Mouse (Mus musculus): ENCODE results near the gene Agbl1. TPM values are rescaled to one million over a fixed set of nuclear protein-coding genes. Genes with fewer than 3 reads are reported as not detected.

The Agbl1 gene
- polyA plus RNA-seq, 1 experiment from 2014 or later, result 0.17 TPM

DNA sequence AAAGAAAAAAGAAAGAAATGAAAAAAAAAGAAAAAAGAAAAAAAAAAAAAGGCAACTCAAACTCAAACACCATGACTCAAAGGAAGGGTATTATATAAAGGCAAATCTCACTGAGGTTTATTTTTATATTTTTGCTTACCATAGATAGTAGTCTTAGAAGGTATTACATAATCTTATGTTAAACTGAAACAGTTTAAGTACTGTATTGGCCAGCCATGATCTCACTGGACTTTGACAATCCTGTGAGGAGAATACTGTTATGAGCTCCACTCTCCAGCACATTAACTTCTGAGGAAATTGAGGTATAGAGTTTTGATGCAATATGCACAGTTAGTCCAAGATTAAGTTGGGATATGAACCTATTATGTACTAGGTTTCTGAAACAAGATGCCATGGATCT lies 909.0 kb downstream of the Agbl1 start:
- no peak overlapping the region for H3K4me3 ChIP-seq (ENCODE audit: low read depth, low read length)
- H3K36me3 ChIP-seq (ENCODE audit: control insufficient read depth, insufficient read depth, low read length), result no peaks in the 10 kb centered on the region
- H3K27ac ChIP-seq (ENCODE audit: low read depth, low read length), result no peak overlapping the region
- no peaks in the 10 kb centered on the region for H3K27me3 ChIP-seq (ENCODE audit: control insufficient read depth, insufficient read depth, low read length)
- H3K9me3 ChIP-seq (ENCODE audit: control insufficient read depth, low read length), result no peaks in the 10 kb centered on the region
- ATAC-seq (ENCODE audit: insufficient read depth, low FRiP score, low TSS enrichment) (no peak), DNase-seq (ENCODE audit: low spot score) (no peak)
- no peak overlapping the region for H3K4me2 ChIP-seq (ENCODE audit: low read depth)
- no peak overlapping the region for H3K9ac ChIP-seq (ENCODE audit: low read length)
- no peaks in the 10 kb centered on the region for H3K4me1 ChIP-seq (ENCODE audit: control insufficient read depth, insufficient read depth, low read length)

- no peaks in the 10 kb centered on the region for H3K27me3 ChIP-seq (ENCODE audit: control insufficient read depth, insufficient read depth, low read length)
- WGBS, result 75% methylated on average over 3 of the region's 3 CpGs
- ATAC-seq (ENCODE audit: insufficient read depth, low FRiP score, low TSS enrichment) (no peak), DNase-seq (ENCODE audit: low spot score) (no peak)
- H3K4me2 ChIP-seq (ENCODE audit: low read depth), result no peak overlapping the region
- H3K9ac ChIP-seq (ENCODE audit: low read length), result no peak overlapping the region
- no peaks in the 10 kb centered on the region for H3K36me3 ChIP-seq (ENCODE audit: control insufficient read depth, insufficient read depth, low read length)
- no peak overlapping the region for H3K4me3 ChIP-seq (ENCODE audit: low read depth, low read length)
- H3K27ac ChIP-seq (ENCODE audit: low read depth, low read length), result no peak overlapping the region
- H3K9me3 ChIP-seq (ENCODE audit: control insufficient read depth, low read length), result no peaks in the 10 kb centered on the region
- H3K4me1 ChIP-seq (ENCODE audit: control insufficient read depth, insufficient read depth, low read length), result peaks cover 6% of the 10 kb centered on the region; the same call in 1 of the 2 replicates
These were observed 917.8 kb downstream of the Agbl1 start for GRCm38 (mm10) chr7:77147527-77147926.

DNA sequence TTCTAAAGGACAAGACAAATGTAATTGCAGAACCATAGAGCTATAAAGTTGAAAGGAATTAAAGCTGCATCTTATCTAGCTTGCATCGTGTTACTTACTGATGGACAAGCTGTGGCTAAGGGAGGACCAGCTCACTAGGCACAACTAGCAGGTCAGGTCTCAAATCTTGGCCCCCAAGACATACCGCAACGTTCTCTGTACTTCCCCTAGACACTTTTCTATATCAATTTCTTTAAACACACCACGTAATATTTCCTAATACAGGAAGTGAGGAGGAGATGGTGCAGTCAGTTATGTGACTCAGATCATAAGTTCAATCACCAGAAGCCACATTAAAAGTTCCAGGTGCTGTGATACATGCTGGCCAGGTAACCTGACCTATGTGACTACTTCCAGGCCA lies 919.1 kb downstream of the Agbl1 start:
- H3K27me3 ChIP-seq (ENCODE audit: control insufficient read depth, insufficient read depth, low read length), result no peaks in the 10 kb centered on the region
- no peak overlapping the region for H3K9ac ChIP-seq (ENCODE audit: low read length)
- DNase-seq (ENCODE audit: low spot score) (no peak), ATAC-seq (ENCODE audit: insufficient read depth, low FRiP score, low TSS enrichment) (no peak)
- peaks cover 6% of the 10 kb centered on the region; the same call in 1 of the 2 replicates for H3K4me1 ChIP-seq (ENCODE audit: control insufficient read depth, insufficient read depth, low read length)
- H3K9me3 ChIP-seq (ENCODE audit: control insufficient read depth, low read length), result no peaks in the 10 kb centered on the region
- no peaks in the 10 kb centered on the region for H3K36me3 ChIP-seq (ENCODE audit: control insufficient read depth, insufficient read depth, low read length)
- no peak overlapping the region for H3K27ac ChIP-seq (ENCODE audit: low read depth, low read length)
- WGBS, result 85% methylated on average over 4 of the region's 4 CpGs
- H3K4me3 ChIP-seq (ENCODE audit: low read depth, low read length), result no peak overlapping the region
- no peak overlapping the region for H3K4me2 ChIP-seq (ENCODE audit: low read depth)

GRCm38 (mm10) chr7:77149846-77150245 lies 920.2 kb downstream of the Agbl1 start:
- 76% methylated on average over 2 of the region's 2 CpGs for WGBS
- DNase-seq (ENCODE audit: low spot score) (no peak), ATAC-seq (ENCODE audit: insufficient read depth, low FRiP score, low TSS enrichment) (no peak)
- Histone ChIP-seq H3K27me3 (ENCODE audit: control insufficient read depth, insufficient read depth, low read length) (no peaks in the 10 kb centered on the region), H3K27ac (ENCODE audit: low read depth, low read length) (no peak overlapping the region), H3K36me3 (ENCODE audit: control insufficient read depth, insufficient read depth, low read length) (no peaks in the 10 kb centered on the region), H3K9ac (ENCODE audit: low read length) (no peak overlapping the region), H3K4me1 (ENCODE audit: control insufficient read depth, insufficient read depth, low read length) (peaks cover 6% of the 10 kb centered on the region; the same call in 1 of the 2 replicates), H3K4me2 (ENCODE audit: low read depth) (no peak overlapping the region), H3K4me3 (ENCODE audit: low read depth, low read length) (no peak overlapping the region), H3K9me3 (ENCODE audit: control insufficient read depth, low read length) (no peaks in the 10 kb centered on the region)

DNA sequence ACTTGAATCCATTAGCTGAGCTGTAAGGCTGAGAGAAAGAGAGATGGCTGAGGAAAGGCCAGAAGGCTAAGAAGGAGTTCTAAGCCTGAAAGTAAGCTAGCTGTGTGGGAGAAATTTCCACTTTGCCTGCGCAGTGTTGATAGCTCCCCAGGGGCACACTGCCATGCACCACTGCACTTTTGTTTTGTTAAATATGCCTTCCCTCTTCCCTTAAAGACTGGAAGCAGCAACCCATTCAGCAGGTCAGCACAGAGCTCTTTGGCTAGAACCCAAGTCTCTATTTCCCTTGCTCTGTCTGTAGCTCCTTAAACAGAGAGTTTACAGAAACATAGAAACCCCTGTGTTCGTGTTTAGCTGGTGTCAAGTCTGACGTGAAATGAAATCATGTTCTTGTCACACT lies 922.7 kb downstream of the Agbl1 start:
- 42% methylated on average over 3 of the region's 3 CpGs for WGBS
- no peak overlapping the region for H3K4me2 ChIP-seq (ENCODE audit: low read depth)
- H3K27me3 ChIP-seq (ENCODE audit: control insufficient read depth, insufficient read depth, low read length), result no peaks in the 10 kb centered on the region
- no peak overlapping the region for H3K4me3 ChIP-seq (ENCODE audit: low read depth, low read length)
- ATAC-seq (ENCODE audit: insufficient read depth, low FRiP score, low TSS enrichment) (no peak), DNase-seq (ENCODE audit: low spot score) (peak; percentile 31)
- no peaks in the 10 kb centered on the region for H3K36me3 ChIP-seq (ENCODE audit: control insufficient read depth, insufficient read depth, low read length)
- no peaks in the 10 kb centered on the region for H3K9me3 ChIP-seq (ENCODE audit: control insufficient read depth, low read length)
- H3K27ac ChIP-seq (ENCODE audit: low read depth, low read length), result no peak overlapping the region
- peaks cover 6% of the 10 kb centered on the region; the same call in 1 of the 2 replicates for H3K4me1 ChIP-seq (ENCODE audit: control insufficient read depth, insufficient read depth, low read length)
- no peak overlapping the region for H3K9ac ChIP-seq (ENCODE audit: low read length)

DNA sequence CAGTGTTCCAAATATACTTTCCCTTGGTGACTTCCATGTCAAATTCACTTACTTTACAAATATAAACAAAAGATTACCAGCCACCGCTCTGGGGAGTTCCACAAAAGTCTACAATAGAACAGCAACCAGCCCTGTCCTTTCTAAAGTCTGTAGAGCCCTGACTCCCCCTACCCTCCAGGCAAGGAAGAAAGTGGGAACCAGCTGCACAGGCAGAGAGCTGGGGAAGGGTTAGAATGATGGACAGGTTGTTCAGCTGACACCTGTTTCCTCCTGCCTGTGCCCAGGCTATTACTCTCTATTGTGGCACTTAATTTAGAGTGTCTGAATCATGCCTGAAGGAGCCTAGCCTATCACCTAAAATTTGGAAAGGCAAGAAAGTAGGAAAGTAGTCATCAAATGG lies 923.2 kb downstream of the Agbl1 start:
- Histone ChIP-seq H3K4me3 (ENCODE audit: low read depth, low read length) (no peak overlapping the region), H3K27me3 (ENCODE audit: control insufficient read depth, insufficient read depth, low read length) (no peaks in the 10 kb centered on the region), H3K4me2 (ENCODE audit: low read depth) (no peak overlapping the region), H3K9me3 (ENCODE audit: control insufficient read depth, low read length) (no peaks in the 10 kb centered on the region), H3K36me3 (ENCODE audit: control insufficient read depth, insufficient read depth, low read length) (no peaks in the 10 kb centered on the region), H3K27ac (ENCODE audit: low read depth, low read length) (no peak overlapping the region), H3K9ac (ENCODE audit: low read length) (no peak overlapping the region), H3K4me1 (ENCODE audit: control insufficient read depth, insufficient read depth, low read length) (peaks cover 6% of the 10 kb centered on the region; the same call in 1 of the 2 replicates)
- no peak for DNase-seq (ENCODE audit: low spot score)
- ATAC-seq (ENCODE audit: insufficient read depth, low FRiP score, low TSS enrichment), result no peak
- 71% methylated on average over 1 of the region's 1 CpGs for WGBS

DNA sequence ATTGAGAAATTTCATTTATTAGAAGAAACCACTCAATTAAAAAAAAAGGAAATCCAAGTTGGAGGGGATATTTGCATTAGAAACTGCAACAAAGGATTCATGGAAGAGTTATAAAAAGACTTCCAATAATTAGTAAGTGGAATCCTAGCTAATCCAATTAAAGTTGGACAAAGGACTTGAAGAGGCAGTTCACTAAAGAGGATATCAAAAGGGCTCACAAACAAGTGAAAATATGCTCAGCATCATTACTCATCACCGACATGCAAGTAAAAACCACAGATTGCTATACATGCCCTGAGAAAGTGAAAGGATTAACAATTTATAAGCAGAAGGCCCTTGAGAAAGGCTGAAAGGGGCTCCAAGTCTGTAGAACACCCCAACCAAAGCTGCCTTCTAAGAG lies 935.2 kb downstream of the Agbl1 start:
- DNase-seq (ENCODE audit: low spot score) (no peak), ATAC-seq (ENCODE audit: insufficient read depth, low FRiP score, low TSS enrichment) (no peak)
- no peaks in the 10 kb centered on the region for H3K27me3 ChIP-seq (ENCODE audit: control insufficient read depth, insufficient read depth, low read length)
- H3K4me3 ChIP-seq (ENCODE audit: low read depth, low read length), result no peak overlapping the region
- no peak overlapping the region for H3K4me2 ChIP-seq (ENCODE audit: low read depth)
- no peaks in the 10 kb centered on the region for H3K36me3 ChIP-seq (ENCODE audit: control insufficient read depth, insufficient read depth, low read length)
- no peak overlapping the region for H3K27ac ChIP-seq (ENCODE audit: low read depth, low read length)
- no peak overlapping the region for H3K9ac ChIP-seq (ENCODE audit: low read length)
- no peaks in the 10 kb centered on the region for H3K9me3 ChIP-seq (ENCODE audit: control insufficient read depth, low read length)
- no peaks in the 10 kb centered on the region for H3K4me1 ChIP-seq (ENCODE audit: control insufficient read depth, insufficient read depth, low read length)
- WGBS, result 91% methylated on average over 1 of the region's 1 CpGs
